Mouse (Mus musculus): Measurements from ENCODE around the gene Fam129b.

DNA sequence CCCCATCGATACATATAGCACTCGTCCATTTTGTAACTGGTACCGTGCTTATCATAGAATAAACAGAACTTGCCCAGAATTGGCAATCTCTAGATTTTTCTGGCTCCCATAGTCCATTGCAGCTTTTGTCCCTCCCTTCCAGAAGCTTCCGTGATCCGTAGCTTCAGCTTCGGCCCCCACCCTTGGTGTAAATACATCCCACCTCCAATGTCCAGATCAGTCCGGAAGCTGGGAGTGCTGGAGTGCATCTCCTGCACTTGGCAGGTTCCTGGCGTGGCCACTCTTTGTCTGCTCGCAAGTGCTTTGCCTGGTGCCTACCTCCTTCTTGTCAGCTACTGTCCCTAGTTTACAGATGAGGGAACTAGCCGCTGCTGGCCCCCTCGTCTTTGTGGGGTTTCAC lies 32.9 kb downstream of the Fam129b start:
- TF ChIP-seq CTCF (IDR thresholded peaks at IDR 0.05; ENCODE audit: low read depth, low read length) (no peak), GATA1 (IDR thresholded peaks at IDR 0.05; ENCODE audit: borderline replicate concordance, low read length) (no peak), TAL1 (conservative IDR thresholded peaks at IDR 0.05; ENCODE audit: low read depth, low read length) (no peak), GATA2 (IDR thresholded peaks at IDR 0.05; ENCODE audit: borderline replicate concordance, low read depth, low read length) (no peak)

Data from G1E (cell line).